Mouse (Mus musculus): ENCODE results near the gene Gm21708. TPM values are rescaled to one million over a fixed set of nuclear protein-coding genes. Genes with fewer than 3 reads are reported as not detected.
"Not testable (repeated sequence)": the region's sequence is repeated elsewhere in the genome, so short reads cannot be mapped to it uniquely, and the experiment has no call there.

The Gm21708 gene
- not detected in 2 replicates for polyA plus RNA-seq (2015; fragmentation: Nextera tagmentation; extraction: Ambion mirVana)

DNA sequence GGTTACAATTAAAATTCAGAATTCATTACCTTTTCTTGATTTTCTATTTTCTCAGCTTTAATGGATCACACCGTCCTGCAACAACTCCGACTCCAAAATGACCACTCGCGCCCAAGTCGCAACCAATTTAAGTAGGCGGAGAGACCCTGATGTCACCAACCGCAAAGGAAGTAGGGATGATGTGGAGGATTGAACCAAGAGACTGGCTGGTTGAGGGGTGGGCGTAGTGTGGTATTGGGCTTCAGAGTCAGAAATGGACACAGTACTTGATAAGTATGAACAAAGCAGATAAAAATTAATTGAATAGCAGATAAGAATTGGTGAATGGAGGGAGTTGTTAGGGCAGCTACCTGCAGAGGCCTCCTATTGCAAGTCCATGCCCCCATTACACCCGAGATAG, at the start of gene Gm21708, which contains the start of gene Gm21704:
Gene Gm21708, minus strand, starts transcription at position 101 of the 400 bp plus-strand sequence.
Gene Gm21704, minus strand, starts transcription at position 101 of the 400 bp plus-strand sequence.
- H3K9me3 ChIP-seq (replicated peaks); H3K4me3 ChIP-seq; H3K4me2 ChIP-seq; H3K9ac ChIP-seq; H3K4me1 ChIP-seq; H3K36me3 ChIP-seq (ENCODE audit: poor library complexity, severe bottlenecking); H3K27me3 ChIP-seq; H3K27ac ChIP-seq; ATAC-seq: not testable (repeated sequence)
- no CpG with 5 or more reads among the region's 9 CpGs for WGBS

Other genes with a start within 250 kb of the Gm21708 start
- not detected in 2 replicates for gene Gm21677, start 103.7 kb downstream of the Gm21708 start, polyA plus RNA-seq (2015; fragmentation: Nextera tagmentation; extraction: Ambion mirVana)
- gene Gm21693, start 64.8 kb downstream of the Gm21708 start, polyA plus RNA-seq (2015; fragmentation: Nextera tagmentation; extraction: Ambion mirVana): not detected in 2 replicates
- gene Gm21704, start within 50 bp of the Gm21708 start, polyA plus RNA-seq (2015; fragmentation: Nextera tagmentation; extraction: Ambion mirVana): not detected in 2 replicates